Mouse (Mus musculus): ENCODE measurements around the gene Pcbp3.
A peak's percentile ranks its signal among the peaks of the same experiment; 100 is the strongest.

Pcbp3 gene

DNA sequence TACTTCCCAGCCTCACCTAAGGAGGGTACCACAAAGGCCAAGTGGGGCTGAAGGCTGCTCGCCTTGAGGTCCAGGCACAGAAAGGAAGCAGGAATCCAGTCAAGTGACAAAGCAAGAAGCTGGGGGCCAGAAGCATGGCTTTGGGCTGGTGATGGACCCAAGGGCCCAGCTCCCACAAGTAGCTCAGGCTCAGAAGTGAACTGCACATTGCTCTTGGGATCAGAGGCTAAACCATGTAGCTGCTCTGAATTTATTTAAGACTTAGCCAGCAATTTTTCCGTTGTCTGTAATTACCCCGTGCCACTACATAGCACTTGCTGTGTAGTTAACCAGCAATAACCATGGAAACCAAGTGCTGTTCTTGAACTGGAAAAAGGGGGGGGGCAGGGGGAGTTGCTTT, 117.3 kb downstream of the Pcbp3 start:
- no peak for DNase-seq

DNA sequence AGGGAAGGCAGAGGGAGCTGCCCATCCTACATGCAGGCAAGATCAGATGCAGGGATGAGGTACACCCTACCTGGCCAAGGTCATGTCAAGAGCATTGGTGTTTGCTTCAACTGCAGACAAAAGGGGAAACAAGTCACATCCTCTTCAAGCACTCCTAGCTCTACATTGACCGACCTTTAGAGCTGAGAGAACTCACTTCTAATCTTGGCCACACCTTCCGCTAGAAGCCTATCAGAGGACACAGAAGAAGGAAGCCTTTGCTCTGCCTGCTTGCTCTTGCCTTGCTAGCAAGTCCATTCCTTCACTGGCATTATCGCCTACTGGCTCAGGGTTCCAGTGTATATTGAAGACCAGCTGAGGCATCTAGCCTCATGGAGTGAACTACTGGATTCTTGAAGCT, 119.6 kb downstream of the Pcbp3 start:
- no peak for DNase-seq

- DNase-seq: no peak
These were observed 120.5 kb downstream of the Pcbp3 start for GRCm38 (mm10) chr10:76841220-76841619.

- no peak for DNase-seq
These were observed 121.1 kb downstream of the Pcbp3 start for GRCm38 (mm10) chr10:76840566-76840965.

GRCm38 (mm10) chr10:76835497-76836357, 126.0 kb downstream of the Pcbp3 start:
- DNase-seq: peak; percentile 79

- no peak for DNase-seq
These were observed 128.8 kb downstream of the Pcbp3 start for GRCm38 (mm10) chr10:76832841-76833240.

GRCm38 (mm10) chr10:76831915-76832314, 129.8 kb downstream of the Pcbp3 start:
- DNase-seq: no peak

GRCm38 (mm10) chr10:76831151-76831550, 130.5 kb downstream of the Pcbp3 start:
- DNase-seq: no peak

DNA sequence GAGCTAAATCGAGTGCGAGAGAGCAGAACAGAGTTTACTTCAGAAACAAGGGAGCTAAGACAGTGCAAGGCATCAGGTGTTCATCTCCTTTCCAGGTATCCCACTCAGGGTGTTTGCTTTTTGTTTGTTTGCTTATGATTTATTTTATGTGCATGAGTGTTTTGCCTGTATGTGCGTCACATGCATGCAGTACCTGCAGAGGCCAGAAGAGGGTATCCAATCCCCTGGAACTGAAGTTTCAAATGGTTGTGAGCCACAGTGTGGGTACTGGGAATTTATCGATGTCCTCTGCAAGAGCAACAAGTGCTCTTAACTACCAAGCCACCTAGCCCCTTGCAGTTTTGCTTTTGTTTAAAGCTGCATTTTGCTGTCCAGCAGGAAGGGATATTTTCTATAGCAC, 132.8 kb downstream of the Pcbp3 start:
- no peak for DNase-seq

DNA sequence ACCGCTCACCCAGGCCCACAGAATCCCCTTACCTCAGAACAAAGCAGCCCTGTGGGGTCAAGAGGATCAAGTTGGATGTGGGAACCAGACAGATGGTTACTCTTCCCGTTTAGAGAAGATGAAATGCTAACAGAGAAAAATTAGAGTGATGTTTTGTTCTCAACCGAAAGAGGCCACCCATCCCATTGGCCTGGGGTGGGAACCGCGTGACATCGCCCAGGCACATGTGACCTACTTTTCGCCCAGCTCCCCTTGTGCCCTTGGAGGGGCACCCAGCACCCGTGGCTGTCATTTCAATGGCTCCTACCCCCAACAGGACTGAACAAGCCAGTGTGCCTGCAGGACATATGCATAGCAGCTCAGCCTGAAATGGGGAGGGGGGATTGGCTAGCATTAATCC, 139.0 kb downstream of the Pcbp3 start:
- no peak for DNase-seq

- no peak for DNase-seq
These were observed 142.4 kb downstream of the Pcbp3 start for GRCm38 (mm10) chr10:76819321-76819720.

DNA sequence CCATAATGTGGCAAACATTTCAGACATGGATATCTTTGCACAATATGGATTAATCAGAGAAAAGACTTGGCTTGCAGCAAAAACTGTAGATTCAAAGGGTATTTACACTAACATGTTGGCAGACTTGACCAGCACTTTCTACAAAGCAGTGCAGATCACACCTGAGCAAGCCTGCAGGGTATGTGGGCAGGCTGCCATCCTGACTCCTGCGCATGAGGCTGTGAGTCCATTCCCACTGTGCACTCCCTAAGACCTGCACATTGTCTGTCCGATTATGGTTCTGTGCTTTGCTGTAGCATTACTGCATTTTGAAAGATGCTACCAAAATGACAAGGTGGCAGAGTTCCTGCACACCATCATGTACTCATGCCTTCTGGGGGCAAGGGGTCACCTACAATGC, 143.3 kb downstream of the Pcbp3 start:
- no peak for DNase-seq

DNA sequence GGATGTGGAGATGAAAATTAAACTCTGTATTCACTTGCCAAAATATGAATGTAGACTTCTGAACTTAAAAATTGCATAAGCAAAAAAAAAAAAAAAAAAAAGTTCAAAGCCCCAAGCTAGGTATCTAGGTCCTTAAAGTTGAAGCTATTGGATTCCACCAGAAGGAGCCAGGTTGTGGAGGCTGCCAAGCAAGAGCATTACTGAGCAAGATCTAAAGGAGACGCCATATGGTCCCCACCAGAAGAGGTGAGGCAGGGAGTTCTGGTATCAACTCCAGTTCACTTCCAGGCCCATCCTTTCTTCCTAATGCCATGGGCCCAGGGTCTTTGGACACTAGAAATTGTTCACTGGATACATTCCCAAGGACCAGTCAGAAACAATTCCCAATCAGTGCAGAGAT, 144.8 kb downstream of the Pcbp3 start:
- no peak for DNase-seq

GRCm38 (mm10) chr10:76816436-76816835, 145.3 kb downstream of the Pcbp3 start:
- DNase-seq: peak; percentile 25

GRCm38 (mm10) chr10:76815481-76815880, 146.2 kb downstream of the Pcbp3 start:
- no peak for DNase-seq

DNA sequence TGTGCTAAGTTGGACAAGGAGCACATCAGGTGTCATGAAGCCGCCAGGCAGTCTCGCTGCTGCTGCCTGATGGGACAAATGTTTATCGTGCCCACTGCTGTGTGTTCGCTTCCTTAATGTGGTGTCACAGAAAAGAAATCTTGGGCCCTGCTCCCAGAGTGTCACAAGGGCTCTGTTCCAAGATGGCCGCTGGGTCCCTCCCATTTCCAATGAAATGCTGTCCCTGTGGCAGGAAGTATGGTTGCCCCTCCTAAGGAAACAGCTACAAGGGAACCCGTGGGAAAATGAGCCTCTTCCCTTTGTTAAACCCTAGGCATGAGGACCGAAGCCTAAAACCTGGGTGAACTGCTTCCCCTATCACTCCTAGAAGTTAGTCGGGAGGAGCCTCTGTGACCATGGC, 146.9 kb downstream of the Pcbp3 start:
- DNase-seq: no peak

GRCm38 (mm10) chr10:76809916-76810660, 151.6 kb downstream of the Pcbp3 start:
- DNase-seq: no peak

DNA sequence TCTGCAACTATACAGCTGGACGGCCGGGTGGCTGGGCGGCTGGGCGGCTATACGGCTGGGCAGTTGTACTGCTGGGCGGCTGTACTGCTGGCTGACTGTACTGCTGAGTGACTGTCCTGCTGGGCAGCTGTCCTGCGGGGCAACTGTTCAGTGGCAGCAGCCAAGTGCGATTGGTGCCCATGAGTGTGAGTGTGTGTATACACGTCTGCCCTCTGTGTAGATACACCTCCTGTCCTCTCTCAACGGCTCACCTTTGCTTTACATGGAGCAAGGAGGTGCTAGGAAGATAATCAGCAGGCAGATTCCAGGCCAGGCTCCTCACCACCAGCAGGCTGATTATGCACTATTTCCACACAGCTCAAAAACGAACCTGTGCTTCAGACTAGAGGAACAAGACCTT, 152.2 kb downstream of the Pcbp3 start:
- no peak for DNase-seq

GRCm38 (mm10) chr10:76808446-76809400, 153.0 kb downstream of the Pcbp3 start:
- DNase-seq: no peak

- peak; percentile 12 for DNase-seq
These were observed 159.2 kb downstream of the Pcbp3 start for GRCm38 (mm10) chr10:76802500-76802885.

DNA sequence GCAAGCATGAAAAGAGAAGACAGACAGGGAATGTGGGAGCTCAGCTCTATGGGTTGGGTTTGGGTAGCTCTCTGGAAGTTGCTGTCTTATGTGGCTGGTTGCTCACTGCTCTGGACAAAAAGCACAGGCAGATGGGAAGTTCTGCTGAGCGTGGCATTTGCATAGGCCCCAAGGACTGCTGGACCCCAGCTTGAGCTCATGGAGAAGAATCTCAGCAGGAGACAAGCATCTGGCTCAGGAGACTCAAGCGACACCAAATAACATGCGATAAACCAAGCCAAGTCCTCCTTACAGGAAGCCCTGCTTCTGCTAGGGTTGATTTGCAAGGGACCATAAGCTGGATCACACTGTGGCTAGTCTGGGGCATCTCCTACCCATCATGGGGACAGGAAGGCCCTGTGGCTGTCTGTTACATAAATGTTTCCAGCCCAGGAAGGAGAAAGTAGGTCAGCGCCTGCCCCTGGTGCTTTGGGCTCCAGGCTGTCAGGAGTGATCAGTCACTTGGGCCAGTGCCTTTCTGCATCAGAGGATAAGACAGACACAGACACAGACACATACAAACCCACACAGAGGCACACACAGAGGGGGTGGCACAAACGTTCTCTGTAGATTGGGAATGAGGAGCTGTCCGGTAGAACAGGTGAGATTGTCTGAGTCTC, 159.7 kb downstream of the Pcbp3 start:
- peak; percentile 39 for DNase-seq

DNA sequence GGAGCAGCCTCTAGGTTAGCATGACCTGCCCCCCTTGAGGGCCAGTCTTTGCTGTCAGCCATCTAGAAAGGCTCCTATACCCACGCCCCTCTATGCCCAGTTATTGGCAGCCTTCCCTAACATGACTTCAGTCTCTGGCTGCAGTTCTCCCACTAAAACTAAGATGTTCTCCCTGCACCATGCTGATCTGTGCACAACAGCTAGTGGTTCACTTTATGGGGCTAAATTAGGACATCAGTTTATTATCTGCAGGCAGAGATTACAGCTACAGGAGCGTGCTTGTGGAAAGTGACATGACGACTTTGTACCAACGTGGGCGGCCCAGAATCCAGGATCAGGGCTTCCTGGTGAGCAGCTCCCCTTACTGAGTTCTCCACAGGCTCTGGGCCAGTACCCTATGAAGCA, 160.4 kb downstream of the Pcbp3 start:
- DNase-seq: peak; percentile 36
